Mouse (Mus musculus): Measurements from ENCODE around the gene Clcnka. TPM values are rescaled to one million over a fixed set of nuclear protein-coding genes. Genes with fewer than 3 reads are reported as not detected.

The Clcnka gene
- total and polyA plus RNA-seq, 3 experiments, result not detected

DNA sequence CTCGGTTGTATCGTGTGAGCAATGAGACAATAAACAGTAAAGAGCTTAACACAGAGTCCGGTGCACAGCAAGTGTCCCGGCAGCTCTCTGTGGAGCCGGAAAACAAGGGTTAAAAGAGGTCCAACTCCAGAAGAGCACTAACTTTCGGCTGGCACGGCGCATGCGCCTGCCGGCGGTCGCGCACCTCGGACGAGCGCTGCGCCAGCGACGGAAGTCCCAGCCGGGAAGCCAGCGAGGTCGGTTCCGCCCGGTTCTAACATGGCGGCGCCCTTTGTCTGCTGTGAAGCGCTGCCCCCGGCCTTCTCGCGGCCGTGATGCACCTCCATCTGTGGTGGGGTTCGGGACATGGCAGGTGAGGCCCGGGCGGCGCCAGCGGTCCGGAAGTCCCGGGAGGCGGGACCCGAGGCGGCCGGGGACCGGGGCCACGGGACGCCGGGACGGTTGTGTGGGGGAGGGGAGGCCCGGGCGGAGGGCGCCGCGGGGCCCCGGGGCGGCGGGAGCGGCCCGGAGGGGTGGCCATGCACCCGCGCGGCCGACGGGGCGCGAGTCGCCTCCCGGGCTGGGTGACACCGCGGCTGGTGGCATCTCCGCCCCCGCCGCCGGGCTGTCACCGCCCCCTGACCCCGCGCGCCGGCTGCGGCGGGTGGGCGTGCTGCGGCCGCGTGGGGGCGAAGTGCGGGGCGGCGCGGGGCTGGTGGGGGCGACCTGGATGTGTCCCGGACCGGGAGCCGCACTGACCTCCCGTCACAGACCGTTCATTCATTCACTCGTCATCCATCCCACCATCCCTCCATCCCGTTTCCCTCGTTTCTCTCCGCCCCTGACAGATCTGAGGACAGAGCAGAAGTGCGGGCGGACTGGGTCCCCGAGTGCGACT is 46.2 kb upstream of the Clcnka start, which contains the start of gene Zbtb17 (continued):
- TF ChIP-seq KAT2A (conservative IDR thresholded peaks at IDR 0.05; ENCODE audit: low read depth, low read length) (peak; percentile 95), E2F4 (IDR thresholded peaks at IDR 0.05; ENCODE audit: borderline replicate concordance, low read depth, low read length) (no peak), SIN3A (IDR thresholded peaks at IDR 0.05; ENCODE audit: low read length) (peak; percentile 97), ZMIZ1 (IDR thresholded peaks at IDR 0.05; ENCODE audit: low read depth, low read length) (no peak), RCOR1 (IDR thresholded peaks at IDR 0.05; ENCODE audit: low read depth, low read length) (no peak), POLR2AphosphoS2 (IDR thresholded peaks at IDR 0.05; ENCODE audit: low read length) (no peak), CTCF (IDR thresholded peaks at IDR 0.05 in 2 of 3, conservative IDR thresholded peaks at IDR 0.05 in 1 of 3; ENCODE audit: control insufficient read depth in 1 of 3, insufficient read depth in 1 of 3, low read depth in 2 of 3, low read length in 3 of 3, poor library complexity in 1 of 3, severe bottlenecking in 1 of 3) (no peak), NRF1 (IDR thresholded peaks at IDR 0.05; ENCODE audit: insufficient read depth, low read depth, low read length, poor library complexity, severe bottlenecking) (peak; percentile 96), NELFE (IDR thresholded peaks at IDR 0.05; ENCODE audit: low read depth, low read length) (peak; percentile 76), ETS1 (IDR thresholded peaks at IDR 0.05; ENCODE audit: low read depth, low read length) (no peak)

DNA sequence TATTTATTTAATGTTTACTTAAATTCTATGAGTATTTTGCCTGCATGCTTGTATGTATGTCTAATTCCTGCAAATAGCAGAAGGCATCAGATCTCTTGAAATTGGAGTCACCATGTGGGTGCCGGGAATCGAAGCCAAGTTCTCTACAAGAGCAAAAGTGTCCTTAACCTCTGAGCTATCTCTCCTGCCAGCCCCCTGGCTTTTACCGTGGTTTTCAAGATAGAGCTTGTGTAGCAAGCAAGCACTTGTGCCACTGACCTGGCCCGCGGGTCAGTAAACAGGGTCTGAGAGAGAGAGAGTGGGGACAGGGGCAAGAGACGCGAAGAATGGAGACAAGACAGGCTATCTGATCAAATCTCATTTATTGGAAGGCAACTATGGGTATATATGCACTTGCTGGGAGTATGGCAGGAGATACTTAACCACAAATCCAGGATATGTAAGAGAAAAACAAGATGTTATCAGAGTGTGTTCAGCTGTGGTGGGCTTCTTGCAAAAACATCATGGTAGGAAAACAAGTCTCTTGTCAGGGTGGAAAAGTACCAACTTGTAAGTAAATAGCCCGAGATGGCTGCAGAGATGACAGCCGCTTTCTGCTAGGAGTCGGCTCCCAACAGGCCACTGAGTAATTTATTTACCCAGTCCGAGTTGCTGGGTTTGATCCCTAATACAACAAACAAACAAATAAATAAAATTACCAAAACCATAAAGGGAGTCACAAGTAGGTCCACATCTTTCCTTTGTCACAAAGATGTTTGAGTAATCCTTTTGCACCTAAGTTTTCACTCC is 45.3 kb upstream of the Clcnka start:
- TF ChIP-seq RAD21 (IDR thresholded peaks at IDR 0.05; ENCODE audit: low read depth, low read length), result no peak
- no peak for TF ChIP-seq HCFC1 (IDR thresholded peaks at IDR 0.05; ENCODE audit: low read depth, low read length)
- TF ChIP-seq RCOR1 (IDR thresholded peaks at IDR 0.05; ENCODE audit: low read depth, low read length), result no peak
- no peak for TF ChIP-seq BHLHE40 (IDR thresholded peaks at IDR 0.05; ENCODE audit: borderline replicate concordance, low read depth, low read length)
- no peak for TF ChIP-seq MXI1 (IDR thresholded peaks at IDR 0.05; ENCODE audit: low read depth, low read length)
- TF ChIP-seq POLR2A (IDR thresholded peaks at IDR 0.05; ENCODE audit: control insufficient read depth in 1 of 2, insufficient read depth in 1 of 2, low read depth in 1 of 2, low read length in 2 of 2, poor library complexity in 1 of 2), result no peak
- peak; percentile 17; the same call in 1 of the 2 replicates for TF ChIP-seq TAL1 (IDR thresholded peaks at IDR 0.05; ENCODE audit: low read length)
- peak; percentile 38; the same call in 1 of the 2 replicates for TF ChIP-seq MAX (IDR thresholded peaks at IDR 0.05; ENCODE audit: low read length)
- TF ChIP-seq SIN3A (IDR thresholded peaks at IDR 0.05; ENCODE audit: low read length), result no peak
- Histone ChIP-seq H3K4me1 (ENCODE audit: control insufficient read depth in 1 of 2, insufficient read depth in 2 of 2, low read length in 2 of 2) (peaks cover 0 to 13% of the 10 kb centered on the region in 2 experiments; a peak in 2 of 4 replicates), H3K27ac (ENCODE audit: control insufficient read depth, low read depth, low read length) (peak overlapping the region; percentile 38), H3K4me3 (ENCODE audit: control insufficient read depth in 1 of 2, insufficient read depth in 1 of 2, low read depth in 2 of 2, low read length in 2 of 2) (peak overlapping the region; percentile 78 to 81), H3K36me3 (ENCODE audit: control insufficient read depth in 1 of 2, insufficient read depth in 2 of 2, low read length in 2 of 2) (peaks cover 2 to 6% of the 10 kb centered on the region in 2 experiments; a peak in 1 of 4 replicates), H3K9ac (ENCODE audit: control insufficient read depth, low read depth, low read length, poor library complexity, severe bottlenecking) (peak overlapping the region; percentile 72), H3K27me3 (ENCODE audit: control insufficient read depth in 1 of 2, insufficient read depth in 2 of 2, low read length in 2 of 2) (no peaks in the 10 kb centered on the region), H3K9me3 (replicated peaks; ENCODE audit: insufficient read depth, low read length) (no peaks in the 10 kb centered on the region), H3K79me2 (ENCODE audit: control insufficient read depth, insufficient read depth, low read length, poor library complexity) (peaks cover 12% of the 10 kb centered on the region)
- peak; percentile 51 for DNase-seq (ENCODE audit: low read depth, low spot score)

Measured in MEL (cell line).